Mouse (Mus musculus) neural tube, embryonic 15.5 days (tissue): ENCODE measurements around the gene Vmn2r54. TPM values are rescaled to one million over a fixed set of nuclear protein-coding genes. Genes with fewer than 3 reads are reported as not detected.
"Not testable (repeated sequence)": the region's sequence is repeated elsewhere in the genome, so short reads cannot be mapped to it uniquely, and the experiment has no call there.

Experiments
- ATAC-seq: fragments of 200-750 bp; cut with Nextera tagmentation; 2 replicates; pipeline ENCODE4 v1.8.0; 2017; ENCODE audit warnings: mild to moderate bottlenecking, moderate TSS enrichment, moderate library complexity; ENCODE audit not compliant: low FRiP score
- H3K27ac ChIP-seq: fragments of 300-500 bp; sonication (generic); replicated peaks from 2 replicates; pipeline ENCODE4 v1.5.1; 2015; ENCODE audit warnings: mild to moderate bottlenecking, inconsistent platforms
- H3K27me3 ChIP-seq: fragments of 300-500 bp; sonication (generic); replicated peaks from 2 replicates; pipeline ENCODE4 v1.6.1; 2015; ENCODE audit warnings: inconsistent platforms
- H3K36me3 ChIP-seq: fragments of 300-500 bp; sonication (generic); 2 replicates; pipeline ENCODE4 v1.6.1; 2015; ENCODE audit warnings: inconsistent platforms
- H3K4me1 ChIP-seq: fragments of 300-500 bp; sonication (generic); 2 replicates; pipeline ENCODE4 v1.6.1; 2015; ENCODE audit warnings: inconsistent platforms
- H3K4me2 ChIP-seq: fragments of 300-500 bp; sonication (generic); 2 replicates; pipeline ENCODE4 v1.6.1; 2015; ENCODE audit warnings: inconsistent platforms, mild to moderate bottlenecking, moderate library complexity
- H3K4me3 ChIP-seq: fragments of 300-500 bp; sonication (generic); replicated peaks from 2 replicates; pipeline ENCODE4 v1.5.1; 2015; ENCODE audit warnings: mild to moderate bottlenecking, inconsistent platforms
- H3K9ac ChIP-seq: fragments of 300-500 bp; sonication (generic); replicated peaks from 2 replicates; pipeline ENCODE4 v1.6.1; 2015; ENCODE audit warnings: mild to moderate bottlenecking, inconsistent platforms
- H3K9me3 ChIP-seq: fragments of 300-500 bp; sonication (generic); replicated peaks from 2 replicates; pipeline ENCODE4 v1.6.1; 2016; ENCODE audit warnings: inconsistent platforms
- WGBS: fragments of 180-500 bp; shearing (Covaris S2); methylation state at CpG from one replicate; pipeline ENCODE4 v1.1.7; 2015; ENCODE audit warnings: mixed read lengths; 5-methylcytosine and 5-hydroxymethylcytosine counted together
- polyA plus RNA-seq: library from polyadenylated mRNA; unstranded; fragments of >200 nt; fragmentation: Nextera tagmentation; extraction: Ambion mirVana; gene quantifications from 2 replicates; pipeline ENCODE4 v1.2.1, GENCODE M21; 2015

Gene Vmn2r54
- not detected in 2 replicates for polyA plus RNA-seq

DNA sequence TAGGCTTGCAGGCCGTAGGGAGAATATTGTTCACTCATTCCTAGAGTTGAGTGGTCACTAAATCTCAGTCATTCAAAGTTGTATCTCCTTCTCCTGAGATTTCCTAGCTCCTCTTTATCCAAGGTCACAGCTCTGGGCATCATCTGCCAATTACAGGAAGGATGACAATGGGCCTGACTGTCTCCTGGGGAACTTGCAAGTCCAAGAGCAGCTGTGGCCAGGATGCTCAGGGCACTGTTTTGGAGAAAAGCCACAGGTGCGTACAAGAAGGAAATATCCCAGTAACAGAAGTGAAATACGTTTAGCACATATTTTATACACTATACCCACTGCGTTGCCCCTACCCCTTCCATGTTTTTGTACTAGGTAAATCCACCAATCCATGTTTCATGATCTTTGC, at the start of gene Vmn2r54:
Gene Vmn2r54 (minus strand): TSS at position 101 of the 400 bp plus-strand sequence.
- not testable (repeated sequence) for ATAC-seq, H3K27me3 ChIP-seq, H3K4me1 ChIP-seq, H3K9me3 ChIP-seq, H3K4me3 ChIP-seq, H3K4me2 ChIP-seq, H3K27ac ChIP-seq, H3K36me3 ChIP-seq, H3K9ac ChIP-seq
- 84% methylated on average over 3 of the region's 4 CpGs for WGBS

DNA sequence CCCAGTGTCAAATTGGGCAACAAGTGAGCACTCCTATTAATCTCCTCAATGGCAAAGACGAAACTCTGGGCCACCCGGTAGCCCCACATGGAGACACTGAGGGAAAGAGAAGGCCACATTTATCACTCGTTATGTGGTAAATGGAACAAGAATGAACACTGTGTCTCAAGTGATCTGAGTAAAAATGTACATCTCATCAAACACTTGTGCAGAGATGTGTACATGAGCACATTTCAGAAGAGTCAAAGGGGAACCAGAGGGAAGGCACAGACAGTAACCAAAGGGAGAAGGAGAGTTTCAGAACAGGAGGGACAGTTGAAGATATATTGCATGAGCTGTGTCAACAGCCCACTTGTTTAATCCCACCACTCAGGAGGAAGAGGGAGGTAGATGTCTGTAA, 44.8 kb upstream of the Vmn2r54 start, which contains the start of gene Vmn2r55:
Gene Vmn2r55 (minus strand): TSS at position 101 of the 400 bp plus-strand sequence.
- H3K4me2 ChIP-seq, H3K27me3 ChIP-seq, ATAC-seq, H3K4me3 ChIP-seq, H3K4me1 ChIP-seq, H3K9ac ChIP-seq, H3K9me3 ChIP-seq, H3K27ac ChIP-seq, H3K36me3 ChIP-seq: not testable (repeated sequence)
- WGBS, result 90% methylated on average over 3 of the region's 3 CpGs

DNA sequence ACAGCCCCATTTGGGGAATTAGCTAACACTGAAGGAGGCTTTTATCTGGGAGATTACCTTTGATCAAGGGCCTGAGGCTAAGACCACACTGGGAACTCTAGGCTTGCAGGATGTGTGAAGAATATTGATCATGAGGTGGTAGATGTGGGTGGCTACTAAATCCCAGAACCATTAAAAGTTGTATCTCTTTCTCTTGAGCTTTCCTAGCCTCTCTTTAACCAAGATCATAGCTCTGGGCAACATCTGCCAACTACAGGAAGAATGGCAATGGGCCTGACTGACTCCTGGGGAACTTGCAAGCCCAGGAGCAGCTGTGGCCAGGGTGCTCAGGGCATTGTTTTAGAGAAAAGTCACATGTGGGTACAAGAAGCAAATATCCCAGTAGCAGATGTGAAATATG, 31.4 kb downstream of the Vmn2r54 start, which contains the start of gene Vmn2r53:
Gene Vmn2r53 (minus strand): TSS at position 101 of the 400 bp plus-strand sequence.
- ATAC-seq, result no peak
- Histone ChIP-seq H3K27ac (no peak within 1 kb of the TSS), H3K27me3 (no peaks in the 10 kb centered on the region), H3K36me3 (no peaks in the 10 kb centered on the region), H3K9ac (no peak within 1 kb of the TSS), H3K4me1 (no peaks in the 10 kb centered on the region), H3K4me2 (no peak within 1 kb of the TSS), H3K9me3 (peaks cover 12% of the 10 kb centered on the region; the same call in 1 of the 2 replicates), H3K4me3 (no peak within 1 kb of the TSS)

Other genes starting within 250 kb of the Vmn2r54 start
- 8.2 and 11.1 TPM in 2 replicates for gene Zfp551, start 217.6 kb downstream of the Vmn2r54 start, polyA plus RNA-seq
- gene Zfp606, start 162.0 kb downstream of the Vmn2r54 start, polyA plus RNA-seq, result 27.7 and 29.5 TPM in 2 replicates
- gene 2900092C05Rik, start 127.8 kb downstream of the Vmn2r54 start, polyA plus RNA-seq, result not detected in 2 replicates
- 0.01 TPM in 1 of 2 replicates, not detected in the other for gene Vmn2r53, start 31.5 kb downstream of the Vmn2r54 start, polyA plus RNA-seq
- gene Vmn2r55, start 44.7 kb upstream of the Vmn2r54 start, polyA plus RNA-seq, result not detected in 2 replicates
- not detected in 2 replicates for gene Vmn2r56, start 94.7 kb upstream of the Vmn2r54 start, polyA plus RNA-seq
- gene Zscan18, start 163.3 kb upstream of the Vmn2r54 start, polyA plus RNA-seq, result 25.2 and 33.4 TPM in 2 replicates
- 26.7 and 27.0 TPM in 2 replicates for gene Zfp329, start 178.5 kb upstream of the Vmn2r54 start, polyA plus RNA-seq
- 23.4 and 25.4 TPM in 2 replicates for gene Zfp110, start 194.4 kb upstream of the Vmn2r54 start, polyA plus RNA-seq
- 6.7 and 7.5 TPM in 2 replicates for gene Zfp128, start 240.9 kb upstream of the Vmn2r54 start, polyA plus RNA-seq